Mouse (Mus musculus): ENCODE data around the gene Cybc1. TPM values are rescaled to one million over a fixed set of nuclear protein-coding genes. Genes with fewer than 3 reads are reported as not detected.

The Cybc1 gene
- polyA plus RNA-seq, 1 experiment from 2014 or later, result 46.1 TPM

GRCm38 (mm10) chr11:121237345-121238128, 8.4 kb upstream of the Cybc1 start:
- Histone ChIP-seq H3K4me2 (ENCODE audit: low read length) (peak overlapping the region; percentile 63), H3K9me3 (ENCODE audit: control insufficient read depth, low read length) (no peaks in the 10 kb centered on the region), H3K9ac (replicated peaks; ENCODE audit: low read length) (peak overlapping the region; percentile 90), H3K27me3 (ENCODE audit: control insufficient read depth, insufficient read depth, low read length) (no peaks in the 10 kb centered on the region), H3K4me1 (ENCODE audit: control insufficient read depth, insufficient read depth, low read length) (peaks cover 34% of the 10 kb centered on the region), H3K4me3 (replicated peaks; ENCODE audit: low read depth, low read length) (peak overlapping the region; percentile 76), H3K27ac (replicated peaks; ENCODE audit: low read depth, low read length) (peak overlapping the region; percentile 100), H3K36me3 (ENCODE audit: control insufficient read depth, insufficient read depth, low read length) (peaks cover 31% of the 10 kb centered on the region)
- DNase-seq (peak; percentile 79), ATAC-seq (ENCODE audit: low FRiP score, low TSS enrichment) (no peak)
- WGBS, result 5% methylated on average over 28 of the region's 28 CpGs

- Histone ChIP-seq H3K4me1 (ENCODE audit: control insufficient read depth, insufficient read depth, low read length) (peaks cover 34% of the 10 kb centered on the region), H3K36me3 (ENCODE audit: control insufficient read depth, insufficient read depth, low read length) (peaks cover 23% of the 10 kb centered on the region), H3K4me2 (ENCODE audit: low read length) (peak within 1 kb of the TSS; percentile 63), H3K9ac (replicated peaks; ENCODE audit: low read length) (peak within 1 kb of the TSS; percentile 90), H3K4me3 (replicated peaks; ENCODE audit: low read depth, low read length) (peak within 1 kb of the TSS; percentile 76), H3K9me3 (ENCODE audit: control insufficient read depth, low read length) (no peaks in the 10 kb centered on the region), H3K27me3 (ENCODE audit: control insufficient read depth, insufficient read depth, low read length) (no peaks in the 10 kb centered on the region), H3K27ac (replicated peaks; ENCODE audit: low read depth, low read length) (peak within 1 kb of the TSS; percentile 100)
- under 1% methylated on average over 50 of the region's 50 CpGs for WGBS
- DNase-seq (peak; percentile 99), ATAC-seq (ENCODE audit: low FRiP score, low TSS enrichment) (peak; percentile 99)
These were observed 7.6 kb upstream of the Cybc1 start, which contains the start of gene Narf for GRCm38 (mm10) chr11:121236564-121237344. Gene Narf (plus strand): TSS chr11:121237253.

GRCm38 (mm10) chr11:121235475-121236238, 6.5 kb upstream of the Cybc1 start:
- ATAC-seq (ENCODE audit: low FRiP score, low TSS enrichment) (no peak), DNase-seq (peak; percentile 56)
- WGBS, result 26% methylated on average over 9 of the region's 9 CpGs
- Histone ChIP-seq H3K4me1 (ENCODE audit: control insufficient read depth, insufficient read depth, low read length) (peaks cover 31% of the 10 kb centered on the region), H3K27me3 (ENCODE audit: control insufficient read depth, insufficient read depth, low read length) (no peaks in the 10 kb centered on the region), H3K9ac (replicated peaks; ENCODE audit: low read length) (no peak overlapping the region), H3K27ac (replicated peaks; ENCODE audit: low read depth, low read length) (peak overlapping the region; percentile 100), H3K36me3 (ENCODE audit: control insufficient read depth, insufficient read depth, low read length) (peaks cover 17% of the 10 kb centered on the region), H3K4me3 (replicated peaks; ENCODE audit: low read depth, low read length) (peak overlapping the region; percentile 76; the same call in 1 of the 2 replicates), H3K4me2 (ENCODE audit: low read length) (peak overlapping the region; percentile 59), H3K9me3 (ENCODE audit: control insufficient read depth, low read length) (no peaks in the 10 kb centered on the region)

- ATAC-seq (ENCODE audit: low FRiP score, low TSS enrichment), result no peak
- no peak overlapping the region for H3K4me3 ChIP-seq (replicated peaks; ENCODE audit: low read depth, low read length)
These were observed 3.6 kb upstream of the Cybc1 start for GRCm38 (mm10) chr11:121232706-121233105.

GRCm38 (mm10) chr11:121231628-121232291, 2.6 kb upstream of the Cybc1 start:
- Histone ChIP-seq H3K4me2 (ENCODE audit: low read length) (no peak overlapping the region), H3K36me3 (ENCODE audit: control insufficient read depth, insufficient read depth, low read length) (peaks cover 1% of the 10 kb centered on the region; the same call in 1 of the 2 replicates), H3K27ac (replicated peaks; ENCODE audit: low read depth, low read length) (no peak overlapping the region), H3K4me1 (ENCODE audit: control insufficient read depth, insufficient read depth, low read length) (peaks cover 28% of the 10 kb centered on the region), H3K9me3 (ENCODE audit: control insufficient read depth, low read length) (no peaks in the 10 kb centered on the region), H3K9ac (replicated peaks; ENCODE audit: low read length) (no peak overlapping the region), H3K27me3 (ENCODE audit: control insufficient read depth, insufficient read depth, low read length) (no peaks in the 10 kb centered on the region), H3K4me3 (replicated peaks; ENCODE audit: low read depth, low read length) (no peak overlapping the region)
- ATAC-seq (ENCODE audit: low FRiP score, low TSS enrichment) (no peak), DNase-seq (no peak)
- WGBS, result 47% methylated on average over 4 of the region's 4 CpGs

More at GRCm38 (mm10) chr11:121232706-121233105, 3.6 kb upstream of the Cybc1 start:
- Histone ChIP-seq H3K9me3 (ENCODE audit: control insufficient read depth, low read length) (no peaks in the 10 kb centered on the region), H3K9ac (replicated peaks; ENCODE audit: low read length) (no peak overlapping the region), H3K4me1 (ENCODE audit: control insufficient read depth, insufficient read depth, low read length) (peaks cover 24% of the 10 kb centered on the region), H3K4me2 (ENCODE audit: low read length) (no peak overlapping the region), H3K27me3 (ENCODE audit: control insufficient read depth, insufficient read depth, low read length) (no peaks in the 10 kb centered on the region), H3K27ac (replicated peaks; ENCODE audit: low read depth, low read length) (no peak overlapping the region), H3K36me3 (ENCODE audit: control insufficient read depth, insufficient read depth, low read length) (no peaks in the 10 kb centered on the region)
- DNase-seq, result no peak
- WGBS, result 34% methylated on average over 4 of the region's 4 CpGs

- no peaks in the 10 kb centered on the region for H3K27me3 ChIP-seq (ENCODE audit: control insufficient read depth, insufficient read depth, low read length)
- no peak overlapping the region for H3K27ac ChIP-seq (replicated peaks; ENCODE audit: low read depth, low read length)
- H3K4me1 ChIP-seq (ENCODE audit: control insufficient read depth, insufficient read depth, low read length), result peaks cover 25% of the 10 kb centered on the region
- WGBS, result 78% methylated on average over 4 of the region's 4 CpGs
- no peak overlapping the region for H3K4me2 ChIP-seq (ENCODE audit: low read length)
- H3K4me3 ChIP-seq (replicated peaks; ENCODE audit: low read depth, low read length), result no peak overlapping the region
- ATAC-seq (ENCODE audit: low FRiP score, low TSS enrichment) (no peak), DNase-seq (no peak)
- no peaks in the 10 kb centered on the region for H3K9me3 ChIP-seq (ENCODE audit: control insufficient read depth, low read length)
- H3K36me3 ChIP-seq (ENCODE audit: control insufficient read depth, insufficient read depth, low read length), result peaks cover 7% of the 10 kb centered on the region; the same call in 1 of the 2 replicates
- H3K9ac ChIP-seq (replicated peaks; ENCODE audit: low read length), result no peak overlapping the region
These were observed 2.1 kb upstream of the Cybc1 start for GRCm38 (mm10) chr11:121231191-121231590.

GRCm38 (mm10) chr11:121228129-121229017, 749 bp downstream of the Cybc1 start:
- Histone ChIP-seq H3K27ac (replicated peaks; ENCODE audit: low read depth, low read length) (peak overlapping the region; percentile 26; the same call in 1 of the 2 replicates), H3K4me1 (ENCODE audit: control insufficient read depth, insufficient read depth, low read length) (peaks cover 20% of the 10 kb centered on the region), H3K4me3 (replicated peaks; ENCODE audit: low read depth, low read length) (peak overlapping the region; percentile 62), H3K4me2 (ENCODE audit: low read length) (peak overlapping the region; percentile 65), H3K9ac (replicated peaks; ENCODE audit: low read length) (peak overlapping the region; percentile 55), H3K9me3 (ENCODE audit: control insufficient read depth, low read length) (no peaks in the 10 kb centered on the region), H3K27me3 (ENCODE audit: control insufficient read depth, insufficient read depth, low read length) (no peaks in the 10 kb centered on the region), H3K36me3 (ENCODE audit: control insufficient read depth, insufficient read depth, low read length) (peaks cover 35% of the 10 kb centered on the region)
- ATAC-seq (ENCODE audit: low FRiP score, low TSS enrichment) (peak; percentile 33; the same call in 1 of the 2 replicates), DNase-seq (no peak)
- WGBS, result 31% methylated on average over 21 of the region's 21 CpGs
